Mouse (Mus musculus) mature B cell (primary cell): ENCODE measurements around the gene Scgb1b30.
"Not testable (repeated sequence)": the region's sequence is repeated elsewhere in the genome, so short reads cannot be mapped to it uniquely, and the experiment has no call there.

ENCODE experiments used
- in situ Hi-C: fragments of 300-500 bp; cut with MboI; formaldehyde crosslinking; loops from 2 replicates; pipeline ENCODE4 v1.14.3; 2019

Gene Scgb1b30

GRCm38 (mm10) chr7:34094911-34095481, at the start of gene Scgb1b30:
Gene Scgb1b30 (plus strand): TSS chr7:34095431.
- in situ Hi-C loops: no loop called here

- in situ Hi-C loops: not testable (repeated sequence)
Observed at GRCm38 (mm10) chr7:34068132-34068531, 27.1 kb upstream of the Scgb1b30 start.

- in situ Hi-C loops: no loop called here
Observed at GRCm38 (mm10) chr7:34100002-34100401, 4.8 kb downstream of the Scgb1b30 start.

- in situ Hi-C loops: no loop called here
Observed at GRCm38 (mm10) chr7:34101276-34101675, 6.0 kb downstream of the Scgb1b30 start.

GRCm38 (mm10) chr7:34109190-34109589, 14.0 kb downstream of the Scgb1b30 start:
- in situ Hi-C loops: no loop called here

- in situ Hi-C loops: no loop called here
Observed at GRCm38 (mm10) chr7:34116601-34117000, 21.4 kb downstream of the Scgb1b30 start.

- in situ Hi-C loops: not testable (repeated sequence)
Observed at GRCm38 (mm10) chr7:34120636-34121035, 25.4 kb downstream of the Scgb1b30 start.

GRCm38 (mm10) chr7:34122987-34123720, 27.9 kb downstream of the Scgb1b30 start:
- in situ Hi-C loops: no loop called here

GRCm38 (mm10) chr7:34125346-34125745, 30.1 kb downstream of the Scgb1b30 start:
- in situ Hi-C loops: no loop called here

GRCm38 (mm10) chr7:34126291-34126690, 31.1 kb downstream of the Scgb1b30 start:
- in situ Hi-C loops: no loop called here

- in situ Hi-C loops: no loop called here
Observed at GRCm38 (mm10) chr7:34131118-34131517, 35.9 kb downstream of the Scgb1b30 start.

GRCm38 (mm10) chr7:34131959-34132354, 36.7 kb downstream of the Scgb1b30 start:
- in situ Hi-C loops: no loop called here

GRCm38 (mm10) chr7:34132355-34133079, 37.3 kb downstream of the Scgb1b30 start:
- in situ Hi-C loops: no loop called here

GRCm38 (mm10) chr7:34133117-34133762, 38.0 kb downstream of the Scgb1b30 start, which contains the start of gene Wtip:
Gene Wtip (minus strand): TSS chr7:34133268.
- in situ Hi-C loops: no loop called here

- in situ Hi-C loops: no loop called here
Observed at GRCm38 (mm10) chr7:34134336-34134735, 39.1 kb downstream of the Scgb1b30 start.

- in situ Hi-C loops: no loop called here
Observed at GRCm38 (mm10) chr7:34139493-34139892, 44.3 kb downstream of the Scgb1b30 start.

- in situ Hi-C loops: no loop called here
Observed at GRCm38 (mm10) chr7:34141123-34141522, 45.9 kb downstream of the Scgb1b30 start.

GRCm38 (mm10) chr7:34147193-34147592, 52.0 kb downstream of the Scgb1b30 start:
- in situ Hi-C loops: no loop called here
